Mouse (Mus musculus) layer of hippocampus, postnatal 10 days (tissue): ENCODE data around the gene Srrm1. TPM values are rescaled to one million over a fixed set of nuclear protein-coding genes. Genes with fewer than 3 reads are reported as not detected.
A peak's percentile ranks its signal among the peaks of the same experiment; 100 is the strongest.
"Not testable (repeated sequence)": the region's sequence is repeated elsewhere in the genome, so short reads cannot be mapped to it uniquely, and the experiment has no call there.

ENCODE experiments used
- DNase-seq, 2 experiments: peaks; one replicate each; pipeline ENCODE4 v3.0.0; 2021; ENCODE audit warnings: low spot score in 2 of 2
- total RNA-seq, 2 experiments: library from RNA; stranded (reverse); gene quantifications; 2 replicates each; pipeline ENCODE4 v1.2.3; 2021

The Srrm1 gene
- total RNA-seq, 2 experiments from 2014 or later = 131 to 153 TPM

- no peak for DNase-seq
Observed at GRCm38 (mm10) chr4:135302261-135302660, 50.9 kb downstream of the Srrm1 start.

GRCm38 (mm10) chr4:135301166-135301565 lies 52.0 kb downstream of the Srrm1 start:
- DNase-seq = no peak

DNA sequence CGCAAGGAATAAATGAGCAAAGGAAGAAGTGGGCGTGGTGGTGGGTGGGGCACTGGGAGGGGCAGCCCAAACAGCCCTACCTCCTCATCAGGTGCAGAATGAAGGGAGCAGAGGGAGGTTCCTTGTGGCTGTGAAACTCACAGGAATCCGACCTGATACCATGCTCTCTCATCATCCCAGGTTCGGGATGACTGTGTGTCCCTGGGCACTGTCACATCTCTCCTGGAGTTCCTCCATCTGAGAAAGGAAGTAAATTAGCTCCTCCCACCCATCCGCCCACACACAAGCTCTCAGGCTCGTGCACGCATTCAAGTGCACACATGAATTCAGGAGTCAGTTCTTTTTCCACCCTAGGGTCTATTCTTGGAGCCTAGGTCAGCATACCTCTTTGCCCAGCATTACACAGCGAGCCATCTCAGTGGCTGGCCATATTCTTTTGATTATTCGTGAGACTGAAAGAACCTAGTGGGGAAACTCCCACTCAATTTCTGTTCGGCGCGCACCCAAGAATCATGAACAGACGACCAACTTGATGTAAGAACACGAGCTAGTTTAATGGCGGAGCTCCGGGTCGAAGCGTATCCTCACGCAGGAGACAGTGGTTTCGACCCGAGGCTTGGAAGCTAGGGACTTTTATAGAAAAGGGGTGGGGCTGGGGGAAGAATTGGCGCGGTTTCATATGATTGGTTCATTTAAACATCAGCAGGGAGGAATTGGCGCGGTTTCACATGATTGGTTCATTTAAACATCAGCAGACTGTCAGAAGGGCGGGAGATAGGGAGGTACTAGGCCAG lies 52.7 kb downstream of the Srrm1 start:
- no peak for DNase-seq

DNA sequence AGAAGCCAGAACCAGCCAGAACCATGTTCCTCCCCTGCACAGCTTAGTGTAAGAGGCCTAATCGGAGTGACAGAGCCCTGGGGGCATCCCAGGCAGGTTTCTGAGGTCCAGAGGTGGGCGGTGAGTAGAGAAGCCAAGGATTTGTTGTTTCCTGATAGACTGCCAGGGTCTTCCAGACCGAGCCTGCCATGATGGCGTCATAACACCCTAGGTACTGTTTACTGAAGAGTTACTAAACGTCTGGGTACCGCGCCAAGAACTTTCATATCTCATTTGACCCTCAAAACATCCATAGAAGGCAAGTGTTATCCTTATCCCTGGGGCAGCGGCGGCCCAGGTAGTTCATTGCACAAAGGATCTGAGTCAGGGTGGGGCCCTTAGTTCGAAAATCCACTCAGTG lies 54.4 kb downstream of the Srrm1 start:
- DNase-seq = no peak

GRCm38 (mm10) chr4:135297931-135298546 lies 55.1 kb downstream of the Srrm1 start:
- peak; percentile 69 to 76 for DNase-seq

DNA sequence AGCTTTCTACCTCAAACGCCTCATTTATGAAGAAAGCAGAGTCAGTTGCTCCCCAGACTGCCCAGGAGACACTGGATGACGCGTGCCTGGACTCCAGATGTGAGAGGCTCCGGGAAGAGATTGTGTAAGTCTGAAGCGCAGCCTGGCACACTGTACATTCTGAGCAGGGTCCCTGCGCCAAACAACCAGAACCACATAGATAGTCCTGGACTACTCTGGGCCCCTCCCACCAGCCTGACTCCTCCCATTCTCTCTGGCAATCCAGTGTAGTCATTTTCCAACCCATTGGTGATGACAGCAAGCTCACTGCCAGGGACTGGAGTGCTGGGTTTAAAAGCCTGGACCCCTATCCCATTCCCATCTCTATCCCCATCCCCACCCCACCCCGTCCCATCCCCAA lies 56.0 kb downstream of the Srrm1 start:
- DNase-seq = no peak

GRCm38 (mm10) chr4:135296565-135296964 lies 56.6 kb downstream of the Srrm1 start:
- no peak for DNase-seq

GRCm38 (mm10) chr4:135293813-135294212 lies 59.3 kb downstream of the Srrm1 start:
- no peak for DNase-seq

DNA sequence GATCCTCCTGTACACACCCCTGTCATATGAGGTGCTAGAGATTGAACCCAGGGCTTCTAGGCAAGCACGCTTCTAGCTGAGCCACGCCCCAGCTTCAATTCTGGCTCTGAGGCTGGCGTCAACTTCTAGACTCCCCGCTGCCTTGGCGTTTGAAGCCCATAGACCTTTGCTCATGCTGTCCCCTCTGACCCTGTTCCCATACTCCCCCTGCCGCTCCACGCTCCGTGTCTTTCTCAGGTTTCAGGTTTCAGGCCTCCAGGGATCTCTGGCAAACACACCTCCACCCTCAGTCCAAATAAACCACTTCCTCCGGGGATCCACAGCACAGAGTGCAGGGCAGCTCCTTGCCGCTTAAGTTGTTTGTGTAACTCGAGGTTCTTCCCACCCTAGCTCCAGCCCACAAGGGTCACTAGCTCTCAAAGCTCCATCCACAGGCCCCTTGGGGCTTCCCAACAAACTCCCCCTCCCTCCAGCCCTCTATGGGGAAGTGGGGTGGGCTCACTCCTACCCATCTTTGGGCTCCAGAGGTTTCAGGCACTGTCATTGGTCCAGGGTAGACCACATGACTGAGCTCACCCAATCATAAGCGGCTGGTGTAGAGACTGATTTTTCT lies 60.5 kb downstream of the Srrm1 start:
- no peak for DNase-seq

DNA sequence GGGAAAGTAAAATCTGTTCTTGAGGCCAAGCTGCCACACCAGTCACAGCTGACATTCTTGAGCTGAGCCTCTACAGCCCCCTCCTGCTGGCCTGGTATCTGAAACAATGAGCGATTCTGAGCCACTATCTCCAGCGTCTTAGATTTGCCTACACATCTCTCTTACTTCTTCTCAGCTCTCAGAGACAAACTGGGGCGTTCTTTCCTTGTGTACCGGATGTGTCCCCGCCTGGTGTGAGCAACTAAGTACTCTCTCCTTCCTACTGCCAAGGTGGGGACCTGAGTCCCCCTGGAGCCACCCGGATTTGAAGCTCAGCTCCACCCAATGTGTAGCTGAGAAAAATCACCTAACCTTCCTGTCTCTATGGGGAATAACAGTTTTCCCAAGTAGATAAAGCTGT lies 61.3 kb downstream of the Srrm1 start:
- no peak for DNase-seq

GRCm38 (mm10) chr4:135291199-135291598 lies 61.9 kb downstream of the Srrm1 start:
- DNase-seq = no peak

GRCm38 (mm10) chr4:135287975-135288374 lies 65.1 kb downstream of the Srrm1 start:
- DNase-seq = no peak

DNA sequence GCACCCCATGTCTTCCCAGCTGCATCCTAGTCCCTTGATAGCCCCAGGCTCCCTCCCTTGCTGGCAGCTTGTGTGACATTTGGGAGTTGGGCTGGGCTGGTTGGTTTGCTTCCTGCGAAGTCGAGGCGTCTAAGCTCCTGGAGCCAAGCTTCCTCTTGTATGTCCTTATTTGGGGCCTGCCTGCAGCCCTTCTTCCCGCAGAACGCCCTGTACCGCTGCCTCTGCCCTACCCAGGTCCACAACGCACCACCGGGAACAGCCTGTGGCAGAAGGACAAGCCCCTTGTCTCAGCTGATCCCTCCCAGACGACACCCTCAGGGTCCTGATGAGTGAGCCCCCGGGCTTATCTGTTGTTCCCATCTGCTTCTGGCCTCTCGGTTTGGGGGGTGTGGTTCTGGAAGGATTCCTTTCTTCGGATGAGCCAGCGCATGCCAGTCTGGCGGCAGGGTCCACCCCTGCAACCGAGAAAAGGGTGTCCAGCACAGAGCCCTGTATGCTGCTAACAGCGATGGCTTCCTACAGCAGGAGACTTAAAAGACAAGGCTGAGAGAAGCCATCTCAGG lies 66.2 kb downstream of the Srrm1 start:
- DNase-seq = no peak

DNA sequence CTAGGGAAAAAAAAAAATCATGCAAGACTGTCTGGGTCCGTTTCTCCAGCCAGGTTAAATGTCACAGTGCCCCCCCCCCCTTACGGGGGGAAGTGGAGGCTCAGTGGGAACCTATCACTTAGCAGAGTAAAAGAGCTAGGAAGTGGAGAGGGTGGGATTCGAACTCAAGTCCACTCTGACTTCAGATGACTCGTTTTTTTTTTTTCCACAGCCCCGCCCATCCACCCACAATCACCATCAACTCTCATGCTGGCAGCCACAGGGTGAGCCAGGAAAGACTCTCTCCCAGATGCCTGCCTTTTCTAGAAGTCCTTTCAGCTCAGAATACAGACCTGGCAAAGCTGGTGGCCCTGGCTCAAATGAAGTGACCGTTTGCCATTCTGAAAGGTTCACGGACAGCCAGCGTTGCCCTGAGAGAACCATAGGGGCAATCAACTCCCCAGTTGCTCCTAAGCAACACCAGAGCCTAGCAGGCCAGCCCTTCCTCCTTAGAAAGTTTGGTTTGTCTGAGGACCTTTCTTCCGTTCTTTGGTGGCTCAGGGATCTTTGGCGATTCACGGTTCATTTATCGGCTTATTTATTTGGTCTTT lies 67.0 kb downstream of the Srrm1 start:
- DNase-seq = peak; percentile 33 to 49

GRCm38 (mm10) chr4:135285436-135285835 lies 67.7 kb downstream of the Srrm1 start:
- DNase-seq = no peak

DNA sequence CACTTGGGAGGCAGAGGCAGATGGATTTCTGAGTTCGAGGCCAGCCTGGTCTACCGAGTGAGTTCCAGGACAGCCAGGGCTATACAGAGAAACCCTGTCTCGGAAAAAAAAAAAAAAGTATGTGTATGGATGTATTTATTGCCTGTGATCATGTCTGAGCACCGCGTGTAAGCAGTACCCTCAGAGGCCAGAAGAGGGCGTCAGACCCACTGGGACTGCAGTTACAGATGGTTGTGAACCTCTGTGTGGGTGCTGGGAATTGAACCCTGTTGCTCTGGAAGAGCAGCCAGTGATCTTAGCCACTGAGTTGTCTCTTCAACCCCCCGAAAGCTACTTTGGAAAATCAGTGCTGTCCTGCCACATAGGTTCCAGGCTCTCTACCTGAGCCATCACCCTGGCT lies 69.2 kb downstream of the Srrm1 start:
- DNase-seq = no peak

DNA sequence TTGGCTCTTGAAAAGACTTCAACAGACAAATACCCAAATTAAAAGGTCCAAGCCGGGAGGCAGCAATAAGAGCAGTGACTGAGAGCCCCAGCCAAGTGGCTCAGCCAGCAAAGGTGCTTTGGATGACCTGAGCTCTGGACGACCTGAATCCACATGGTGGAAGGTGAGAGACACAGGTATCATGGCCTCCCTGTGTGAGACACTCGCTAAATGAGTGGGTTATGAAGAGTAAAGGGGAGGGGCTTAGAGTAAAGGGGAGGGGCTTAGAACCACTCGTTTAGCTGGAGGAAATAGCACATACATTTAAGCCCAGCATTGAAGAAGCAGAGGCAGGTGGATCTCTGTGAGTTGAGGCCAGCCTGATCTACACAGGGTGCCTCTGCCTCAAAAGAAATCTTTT lies 69.7 kb downstream of the Srrm1 start:
- DNase-seq = no peak

GRCm38 (mm10) chr4:135282651-135283290 lies 70.3 kb downstream of the Srrm1 start:
- DNase-seq = peak; percentile 30 to 48

DNA sequence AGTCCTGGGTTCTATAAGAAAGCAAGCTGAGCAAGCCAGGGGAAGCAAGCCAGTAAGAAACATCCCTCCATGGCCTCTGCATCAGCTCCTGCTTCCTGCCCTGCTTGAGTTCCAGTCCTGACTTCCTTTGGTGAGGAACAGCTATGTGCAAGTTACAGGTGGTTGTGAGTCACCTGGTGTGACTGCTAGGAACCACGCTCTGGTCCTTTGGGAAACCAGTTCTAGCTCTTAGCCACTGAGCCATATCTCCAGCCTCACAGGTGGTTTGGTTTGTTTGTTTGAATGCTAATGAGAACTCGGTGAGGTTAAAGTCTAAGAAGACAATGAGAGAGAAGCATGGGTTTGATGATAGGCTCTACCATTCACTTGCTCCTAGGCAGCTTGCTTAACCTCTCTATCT lies 73.1 kb downstream of the Srrm1 start:
- not testable (repeated sequence) for DNase-seq

DNA sequence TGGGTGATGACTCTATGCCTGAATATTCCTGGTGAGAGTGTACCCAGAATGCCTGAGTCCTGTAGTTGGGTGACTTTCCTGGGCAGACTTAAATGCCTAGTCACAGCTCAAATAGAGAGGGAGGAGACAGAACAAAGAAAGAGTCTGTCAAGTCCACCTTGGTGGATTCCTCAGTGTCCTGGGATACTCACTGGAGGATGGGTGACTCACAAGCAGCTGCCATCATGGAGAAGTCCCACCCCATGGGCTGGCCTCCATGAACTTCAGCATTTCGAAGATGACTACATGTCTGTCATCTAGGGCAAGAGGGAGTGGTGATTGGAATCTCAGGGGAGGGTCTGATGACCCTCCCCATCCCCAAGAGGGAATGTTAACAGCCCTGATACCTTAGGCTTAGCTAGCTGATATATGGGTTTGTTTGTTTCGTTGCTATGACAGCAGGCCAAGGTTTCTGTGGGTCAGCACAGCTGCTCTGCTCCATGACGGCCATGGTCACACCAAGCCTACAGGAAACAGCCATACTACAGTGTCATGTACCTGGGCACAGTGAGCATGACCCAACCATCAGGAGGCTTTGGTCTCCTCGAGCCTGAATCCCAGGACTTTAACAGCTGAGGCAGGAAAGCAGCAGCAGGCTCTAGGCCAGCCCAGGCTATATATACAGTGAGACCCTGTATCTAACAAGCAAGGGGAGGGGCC lies 76.3 kb downstream of the Srrm1 start:
- no peak for DNase-seq

- DNase-seq = no peak
Observed at GRCm38 (mm10) chr4:135274761-135275160, 78.4 kb downstream of the Srrm1 start.
